Mouse (Mus musculus) fat pad, adult 2 months (tissue): Measurements from ENCODE around the gene Gm9999.
A peak's percentile ranks its signal among the peaks of the same experiment; 100 is the strongest.

Experiments used
- DNase-seq: peaks from one replicate; pipeline ENCODE4 v3.0.0-alpha.2; 2011; ENCODE audit warnings: low read depth, low spot score; ENCODE audit errors: extremely low read depth

The Gm9999 gene

DNA sequence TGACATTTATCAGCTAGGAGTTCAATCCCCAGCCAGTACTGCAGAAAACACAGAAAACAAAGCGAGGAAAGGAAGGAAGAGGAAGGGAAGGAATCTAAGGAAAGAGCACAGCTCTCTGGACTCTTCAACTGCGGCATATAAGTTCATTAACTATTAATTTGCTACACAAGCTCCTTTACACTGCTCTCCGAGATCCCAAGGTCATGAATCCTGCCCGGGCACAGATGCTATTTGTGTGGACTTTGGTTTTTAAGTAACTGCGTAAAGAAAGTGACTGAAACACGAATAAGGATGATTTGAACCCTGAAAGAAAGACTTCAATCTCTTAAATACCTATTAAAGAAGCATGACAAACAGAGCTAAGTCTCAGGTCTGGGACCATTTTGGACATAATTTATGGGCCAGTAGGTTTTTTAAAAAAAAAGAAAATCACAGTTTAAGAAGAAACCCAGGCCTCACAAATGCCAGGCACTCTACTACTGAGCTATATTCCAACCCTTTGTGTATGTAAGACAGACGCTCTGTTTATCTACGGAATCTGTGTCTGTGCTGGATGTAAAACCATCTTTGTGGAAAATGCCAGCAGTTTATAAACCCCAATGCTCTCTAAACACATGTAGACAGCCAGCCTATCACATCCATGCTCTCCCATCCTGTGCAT is 16.7 kb downstream of the Gm9999 start:
- no peak for DNase-seq

- no peak for DNase-seq
These were observed 17.2 kb downstream of the Gm9999 start for GRCm38 (mm10) chr7:47000644-47000983.

DNA sequence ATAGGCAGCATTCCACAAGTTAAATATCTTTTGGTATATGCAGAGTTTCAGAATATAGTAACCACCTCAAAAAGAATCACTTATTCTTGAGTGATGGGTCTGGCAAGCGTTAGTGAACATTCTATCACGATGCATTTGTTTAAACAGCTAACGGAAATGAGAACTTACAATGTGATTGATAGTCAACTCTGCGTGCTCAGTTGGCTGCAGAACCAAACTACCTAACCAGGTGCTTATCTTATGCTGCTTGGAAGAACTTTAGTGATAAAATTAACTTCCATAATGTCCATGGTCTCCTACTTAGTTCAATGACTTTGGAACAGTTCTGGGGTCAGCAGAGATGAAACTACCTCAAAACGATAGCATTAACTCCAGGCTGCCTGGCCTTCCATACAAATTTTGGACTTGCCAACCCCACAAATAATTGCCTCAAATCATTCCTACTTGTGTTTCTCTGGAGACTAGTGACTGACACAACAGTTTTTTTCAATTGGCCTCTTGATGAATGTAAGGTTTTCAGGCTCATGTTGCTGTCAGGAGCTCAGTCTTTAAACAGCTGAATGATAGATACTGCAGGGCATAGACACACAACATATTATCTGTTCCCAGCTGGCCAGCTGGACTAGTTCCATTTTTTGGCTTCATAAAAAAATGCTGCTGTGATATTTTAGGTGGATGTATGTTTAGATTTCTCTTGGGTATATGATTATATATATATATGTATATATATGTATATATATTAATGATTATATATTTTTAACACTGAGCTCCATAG is 17.9 kb downstream of the Gm9999 start:
- no peak for DNase-seq

DNA sequence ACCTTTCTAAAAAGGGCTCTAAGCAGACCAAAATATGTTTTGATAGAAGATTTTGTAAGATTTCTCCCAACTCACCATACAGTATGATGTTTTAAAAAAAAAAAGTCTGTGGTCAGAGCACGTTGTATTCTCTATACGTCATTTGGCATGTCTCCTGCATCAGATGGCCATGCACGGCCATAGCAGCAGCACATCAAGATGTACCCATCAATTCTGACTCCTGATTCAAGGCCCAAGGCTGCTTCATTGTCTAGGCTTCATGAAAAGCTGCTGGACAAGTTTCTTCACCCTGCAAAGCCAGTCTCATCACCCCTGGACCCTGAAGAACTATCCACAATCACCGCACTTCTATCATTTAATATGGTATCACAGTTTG is 18.5 kb downstream of the Gm9999 start:
- DNase-seq, result no peak

- DNase-seq, result peak; percentile 50
These were observed 20.2 kb downstream of the Gm9999 start for GRCm38 (mm10) chr7:47003411-47004115.

DNA sequence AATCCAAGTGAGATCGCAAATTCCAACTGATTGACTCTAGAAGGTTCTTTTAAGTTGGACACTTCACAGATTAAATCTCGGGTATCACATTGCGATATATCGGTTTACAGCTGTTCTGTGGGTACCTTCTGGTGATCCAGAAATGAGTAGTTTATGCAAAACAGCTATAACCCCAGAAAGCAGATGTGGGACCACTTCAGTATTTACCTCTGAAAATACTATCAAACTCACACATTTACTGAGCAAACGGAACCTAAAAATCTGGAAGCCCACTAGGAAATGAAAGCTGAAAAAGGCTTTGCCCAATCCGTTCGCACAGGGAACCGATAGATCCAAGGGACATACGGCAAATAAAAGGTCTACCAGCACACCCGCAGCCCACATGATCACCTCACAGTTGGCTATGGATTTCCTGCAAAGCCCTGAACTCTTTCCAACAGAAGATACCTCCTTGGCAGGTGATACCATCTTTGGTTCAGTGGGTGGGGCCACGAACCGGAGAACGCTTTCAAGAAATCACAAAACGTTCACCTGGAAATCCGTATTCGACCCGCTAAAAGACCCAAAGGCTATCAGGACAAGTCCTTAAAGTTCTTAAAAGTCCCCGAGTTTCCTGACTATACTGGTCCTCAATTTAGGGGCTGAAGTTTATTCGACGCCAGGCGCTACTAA is 23.9 kb downstream of the Gm9999 start:
- DNase-seq, result no peak

GRCm38 (mm10) chr7:47007818-47008167 is 24.4 kb downstream of the Gm9999 start:
- DNase-seq, result no peak

- peak; percentile 97 for DNase-seq
These were observed 25.0 kb downstream of the Gm9999 start, which contains the start of gene Spty2d1 for GRCm38 (mm10) chr7:47008168-47008993. TSS of gene Spty2d1 (minus strand) at chr7:47008411.

DNA sequence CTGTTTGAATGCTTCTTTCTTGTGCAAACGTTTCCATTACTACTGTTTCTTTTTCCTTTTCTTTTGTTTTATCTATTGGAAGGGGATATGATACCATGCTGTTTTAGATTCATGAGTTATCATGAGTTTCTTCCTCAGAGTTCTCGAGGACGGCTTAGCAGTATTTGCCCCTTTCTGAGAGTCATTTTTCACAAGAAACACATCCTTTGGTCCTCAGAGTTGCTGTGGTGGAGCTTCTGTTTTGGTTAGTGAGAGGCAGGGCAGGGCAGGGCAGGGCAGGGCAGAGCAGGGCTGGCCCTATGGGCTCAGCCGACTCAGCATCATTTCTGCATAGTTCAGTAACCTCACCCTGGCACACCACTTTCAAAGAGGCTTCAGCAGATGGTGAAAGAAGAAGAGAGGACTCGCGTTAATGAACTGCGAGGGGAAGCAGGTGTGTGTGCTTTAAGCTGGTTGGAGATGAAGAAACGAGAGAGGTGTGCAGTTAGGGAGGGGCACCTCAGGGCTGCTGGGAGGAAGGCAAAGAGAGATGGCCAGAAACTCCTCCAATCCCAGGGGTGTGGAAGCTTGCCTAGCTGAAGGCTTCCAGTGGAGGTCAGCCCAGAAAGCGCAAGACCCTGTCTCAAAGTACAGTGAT is 29.9 kb downstream of the Gm9999 start:
- no peak for DNase-seq

DNA sequence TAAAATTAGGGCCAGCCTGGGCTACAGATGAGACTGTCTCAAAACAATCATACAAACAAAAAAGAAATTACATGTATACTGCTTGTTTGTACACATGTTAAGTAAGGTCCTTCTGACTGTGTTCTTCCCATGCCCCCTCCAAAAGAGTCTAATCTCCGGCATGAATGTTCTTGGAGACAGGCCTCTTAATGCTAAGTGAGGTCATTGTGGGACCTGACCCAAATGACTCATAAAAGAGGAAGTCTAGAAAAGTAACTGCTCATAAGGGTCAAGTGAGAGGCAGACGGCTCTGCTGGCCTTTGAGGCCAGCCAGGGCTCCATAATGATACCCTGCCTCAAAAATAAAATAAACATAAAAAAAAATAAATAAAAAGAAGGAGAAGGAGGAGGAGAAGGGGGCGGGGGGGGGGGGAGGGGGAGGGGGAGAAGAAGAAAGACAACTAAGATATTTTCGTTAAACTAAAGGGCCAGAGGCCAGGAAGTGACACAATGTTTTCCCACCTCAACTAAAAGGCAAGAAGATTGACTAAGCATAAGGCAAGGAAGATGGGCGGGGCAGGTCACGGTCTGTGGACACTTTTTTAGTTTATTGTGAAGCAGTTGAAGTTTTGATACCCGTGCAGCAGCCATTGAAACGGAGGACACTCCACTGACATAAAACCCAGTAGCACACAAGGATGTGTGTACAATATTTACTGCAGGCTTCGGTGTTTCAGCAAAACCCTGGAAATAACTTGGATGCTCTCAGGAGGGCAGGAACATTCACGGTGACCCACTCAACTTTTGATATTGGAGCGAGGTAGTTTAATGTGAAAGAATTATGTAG is 31.4 kb downstream of the Gm9999 start:
- no peak for DNase-seq

DNA sequence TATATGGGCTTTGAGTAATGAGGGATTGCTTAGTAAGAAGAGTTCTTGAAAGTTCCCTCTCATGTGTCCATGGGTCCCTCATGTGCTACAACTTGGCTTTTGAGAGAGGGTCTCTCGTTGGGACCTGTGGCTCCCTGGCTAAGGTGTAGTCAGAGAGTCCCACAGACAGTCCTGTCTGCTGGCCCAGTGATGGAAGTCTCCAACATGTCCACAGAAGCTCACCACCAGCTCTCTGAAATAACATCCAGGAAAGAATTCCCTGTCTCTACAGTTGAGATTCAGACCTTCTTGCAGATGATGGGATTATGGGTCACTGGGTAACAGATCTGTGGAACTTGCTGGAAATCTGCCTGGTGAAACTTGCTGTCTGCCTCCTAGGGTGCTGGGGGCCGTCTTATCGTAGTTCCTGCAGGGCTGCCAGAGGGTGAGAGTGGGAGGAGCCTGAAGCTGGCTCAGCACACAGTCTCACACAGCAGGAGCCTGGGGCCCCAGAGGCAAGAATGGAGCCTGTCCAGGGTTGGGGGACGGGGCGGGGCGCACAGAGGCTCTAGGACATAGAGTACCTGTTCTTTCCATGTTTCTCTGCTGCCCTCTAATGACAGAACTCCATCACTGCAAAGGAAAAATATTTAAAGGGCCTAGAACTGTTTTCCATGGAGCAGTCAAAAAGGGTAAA is 32.1 kb downstream of the Gm9999 start:
- no peak for DNase-seq

DNA sequence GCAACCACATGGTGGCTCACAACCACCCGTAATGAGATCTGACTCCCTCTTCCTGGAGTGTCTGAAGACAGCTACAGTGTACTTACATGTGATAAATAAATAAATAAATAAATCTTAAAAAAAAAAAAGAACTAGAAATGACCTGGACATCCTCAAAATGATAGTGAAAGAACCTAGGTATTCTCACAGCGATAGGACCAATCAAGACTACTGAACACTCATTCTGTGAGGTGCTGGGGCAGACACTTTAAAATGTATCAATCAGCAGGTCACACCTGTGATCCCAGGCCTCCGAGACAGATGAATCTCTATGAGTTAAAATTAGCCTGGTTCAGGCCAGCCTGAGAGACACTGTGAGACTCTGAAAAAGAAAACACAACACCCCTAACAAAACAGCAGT is 33.2 kb downstream of the Gm9999 start:
- no peak for DNase-seq

DNA sequence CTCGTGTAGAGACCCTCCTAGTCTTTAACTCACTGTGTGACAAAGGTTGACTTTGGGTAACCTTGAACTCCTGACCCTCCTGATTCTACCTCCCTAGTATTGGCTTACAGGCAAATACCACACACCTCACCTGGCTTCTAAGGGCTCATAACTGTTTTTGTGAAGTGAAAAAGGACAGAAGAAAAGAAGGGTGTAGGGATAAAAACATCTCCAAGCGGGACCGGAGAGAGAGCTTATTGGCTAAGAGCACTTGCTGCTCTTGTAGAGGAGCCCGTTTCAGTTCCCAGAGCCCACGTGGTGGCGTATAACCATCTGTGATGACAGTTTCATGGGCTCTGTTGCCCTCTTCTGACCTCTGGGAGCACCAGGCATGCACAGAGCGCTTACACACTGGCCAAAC is 33.8 kb downstream of the Gm9999 start:
- no peak for DNase-seq

DNA sequence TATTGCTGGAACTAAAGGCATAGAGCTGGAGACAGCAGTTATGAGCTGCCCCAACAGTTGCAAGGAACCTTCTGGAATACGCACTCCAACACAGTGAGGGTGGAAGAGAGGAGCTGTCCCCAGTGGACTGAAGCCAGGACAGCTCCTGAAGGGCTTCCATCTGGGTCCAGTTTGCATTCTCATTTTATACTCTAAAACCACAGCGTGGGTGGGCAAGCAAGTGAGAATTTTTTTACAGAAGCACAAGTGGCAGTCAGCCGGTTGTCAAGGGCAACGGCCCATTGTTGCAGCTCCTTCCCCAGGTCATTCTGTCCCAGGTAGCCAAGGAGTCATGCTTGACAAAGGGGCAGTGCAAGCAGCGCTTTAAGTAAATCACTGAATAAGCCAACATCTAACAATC is 36.3 kb downstream of the Gm9999 start:
- DNase-seq, result no peak

DNA sequence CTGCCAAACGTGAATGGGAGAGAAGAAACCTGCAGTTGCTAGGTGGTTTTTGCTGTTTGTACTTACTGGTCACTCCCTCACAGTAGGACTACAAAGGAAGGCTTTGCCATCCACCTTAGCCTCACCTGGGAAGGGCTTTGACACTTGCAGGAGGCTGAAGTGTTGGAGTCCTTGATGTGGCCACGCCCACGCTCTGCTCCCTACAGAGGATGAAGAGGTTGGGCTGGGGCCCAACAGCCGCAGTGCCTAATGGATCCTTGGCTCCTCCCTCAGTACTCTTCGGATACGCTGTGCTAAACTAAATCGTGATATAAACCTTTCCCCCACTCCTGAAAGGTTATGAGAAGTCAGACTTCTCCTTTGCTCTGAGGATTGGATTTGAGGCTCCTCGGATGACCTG is 37.6 kb downstream of the Gm9999 start:
- DNase-seq, result no peak

DNA sequence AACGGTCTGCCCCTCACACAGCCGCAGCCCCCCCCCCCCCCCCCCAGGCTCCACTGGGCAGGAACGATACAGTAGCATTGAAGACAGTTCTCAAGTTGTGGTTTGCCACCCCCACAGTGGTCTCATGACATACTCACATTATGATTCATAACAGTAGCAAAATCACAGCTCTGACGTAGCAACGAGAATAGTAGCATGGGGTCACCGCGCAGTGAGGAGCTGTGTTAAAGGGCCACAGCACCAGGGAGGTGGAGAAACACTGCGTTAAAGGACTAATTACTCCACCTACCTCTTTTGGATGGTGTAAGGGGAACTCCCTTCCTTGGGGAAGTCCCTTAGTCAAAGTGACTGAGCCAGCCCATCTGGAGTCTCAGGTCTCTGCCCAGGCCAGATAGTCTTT is 39.1 kb downstream of the Gm9999 start:
- no peak for DNase-seq

DNA sequence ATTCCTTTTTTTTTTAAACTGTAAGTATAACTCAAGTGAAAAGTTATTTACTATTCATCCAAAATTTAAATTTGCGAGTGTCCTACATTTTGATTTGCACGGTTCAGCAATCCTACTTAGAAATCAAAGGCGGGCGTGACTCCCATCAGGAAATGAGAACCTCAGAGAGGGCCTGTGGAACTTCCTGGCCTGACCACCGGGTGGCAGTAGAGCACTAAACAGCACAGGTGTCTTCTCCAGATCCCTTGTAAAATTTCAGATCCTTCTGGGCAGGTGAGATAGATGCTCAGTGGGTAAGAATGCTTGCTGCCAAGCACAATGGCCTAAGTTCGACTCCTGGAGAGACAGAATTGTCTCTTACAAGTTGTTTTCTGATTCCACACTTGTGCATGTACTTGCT is 40.1 kb downstream of the Gm9999 start:
- no peak for DNase-seq

DNA sequence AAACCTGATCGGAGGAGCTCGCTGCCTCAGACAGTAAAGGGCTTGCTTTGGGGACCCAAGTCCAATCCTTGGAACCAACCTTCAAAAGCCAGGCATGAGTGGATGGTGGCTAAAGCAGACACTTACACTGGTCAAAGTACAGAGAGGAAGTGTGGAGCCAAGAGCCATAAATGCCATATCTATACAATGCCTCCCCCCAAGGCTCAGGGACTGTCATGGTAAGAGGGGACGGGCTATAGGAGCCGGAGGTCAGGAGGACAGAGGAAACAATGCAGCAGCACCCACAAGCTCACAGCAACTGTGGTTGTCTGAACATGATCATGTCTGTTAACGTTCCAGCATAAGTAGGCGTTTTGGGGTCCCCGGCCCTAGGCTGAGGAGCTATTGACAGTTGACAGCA is 41.1 kb downstream of the Gm9999 start:
- DNase-seq, result no peak

DNA sequence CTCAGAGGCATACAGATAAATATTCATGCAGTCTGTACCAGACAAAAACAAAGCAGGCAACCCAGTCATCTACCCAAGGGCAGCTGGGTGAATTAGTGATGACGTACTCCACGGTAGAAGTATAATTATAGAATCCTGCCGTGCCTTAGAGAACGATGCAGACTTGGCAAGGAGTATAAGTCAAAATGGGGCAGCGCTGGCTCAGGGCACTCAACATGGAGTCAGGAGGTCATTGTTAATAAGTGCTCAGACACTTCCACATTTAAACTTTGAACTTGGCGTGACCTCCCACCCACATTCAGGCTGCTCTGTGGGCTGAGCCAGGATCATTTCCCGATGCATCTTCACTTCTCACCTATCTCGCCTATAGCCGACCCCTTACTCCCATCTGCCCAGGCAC is 42.0 kb downstream of the Gm9999 start:
- no peak for DNase-seq
